23 mouse cellular contexts compared by ENCODE assay signal in genomic region chr6:113426696-113427095, GRCm38 (mm10). TPM values are rescaled to one million over a fixed set of nuclear protein-coding genes. Genes with fewer than 3 reads are reported as not detected.
"Had no signal": no experiment of that assay in that cellular context is flagged by ENCODE, and none has a peak within 500 bp of the region (broad histone marks: within the 10 kb centered on the region; RNA-seq: fewer than 3 reads in every experiment).

No protein-coding gene starts in this region.

- H3K4me1 ChIP-seq: heart, embryonic 13.5 days; heart, embryonic 15.5 days; hindbrain, embryonic 13.5 days; hindbrain, embryonic 15.5 days; kidney, embryonic 15.5 days; limb, embryonic 13.5 days; limb, embryonic 15.5 days had no signal

- H3K9me3 ChIP-seq: heart, embryonic 15.5 days; hindbrain, embryonic 13.5 days; hindbrain, embryonic 15.5 days; limb, embryonic 15.5 days had no signal

- H3K27ac ChIP-seq: heart, adult 2 months; heart, embryonic 13.5 days; heart, embryonic 15.5 days; hindbrain, embryonic 13.5 days; hindbrain, embryonic 15.5 days; hindbrain, postnatal 0 days; kidney, embryonic 15.5 days; kidney, postnatal 0 days; limb, embryonic 13.5 days; limb, embryonic 15.5 days had no signal

- H3K4me3 ChIP-seq: heart, adult 2 months; heart, embryonic 13.5 days; heart, embryonic 15.5 days; hindbrain, embryonic 13.5 days; hindbrain, embryonic 15.5 days; kidney, embryonic 15.5 days; limb, embryonic 13.5 days; limb, embryonic 15.5 days had no signal

- ATAC-seq: hindbrain, postnatal 0 days; intestine, embryonic 16.5 days had no signal

- H3K36me3 ChIP-seq: heart, embryonic 13.5 days; heart, embryonic 15.5 days; hindbrain, embryonic 13.5 days; hindbrain, embryonic 15.5 days; kidney, embryonic 15.5 days; limb, embryonic 13.5 days; limb, embryonic 15.5 days had no signal

- H3K9ac ChIP-seq: heart, embryonic 13.5 days; heart, embryonic 15.5 days; hindbrain, embryonic 13.5 days; hindbrain, embryonic 15.5 days; kidney, embryonic 15.5 days; limb, embryonic 13.5 days; limb, embryonic 15.5 days had no signal

- H3K27me3 ChIP-seq: heart, embryonic 13.5 days; heart, embryonic 15.5 days; hindbrain, embryonic 13.5 days; hindbrain, embryonic 15.5 days; kidney, embryonic 15.5 days; limb, embryonic 13.5 days; limb, embryonic 15.5 days had no signal

- H3K4me2 ChIP-seq: heart, embryonic 11.5 days; heart, embryonic 13.5 days; heart, embryonic 15.5 days; hindbrain, embryonic 13.5 days; hindbrain, embryonic 15.5 days; kidney, embryonic 15.5 days; limb, embryonic 13.5 days; limb, embryonic 15.5 days; liver, embryonic 11.5 days had no signal

- DNase-seq: gastrocnemius, postnatal 14 days; gastrocnemius, postnatal 36 days; heart, adult 11 months; heart, adult 2 months; heart, postnatal 36 days; kidney, adult 11 months; layer of hippocampus, adult 9-11 months; layer of hippocampus, postnatal 36 days had no signal

RNA-seq across cellular contexts. Expression of gene Cidec, which starts 8.9 kb away (rescaled TPM):
- polyA plus RNA-seq: heart, embryonic 11.5 days; heart, embryonic 13.5 days; heart, embryonic 15.5 days; heart, postnatal 0 days; hindbrain, embryonic 11.5 days; hindbrain, embryonic 13.5 days; hindbrain, embryonic 15.5 days; hindbrain, postnatal 0 days; kidney, embryonic 15.5 days; limb, embryonic 11.5 days; limb, embryonic 13.5 days; limb, embryonic 15.5 days; liver, embryonic 11.5 days had no signal
